Mouse (Mus musculus) embryonic stem cell, embryonic (primary cell): ENCODE measurements at regions not wholly inside any gene's neighbourhood (a gene's known extent, or its start where the extent isn't known, plus 50 kb on each side); places are given as distances from the start of the nearest gene placed in this dataset.

ENCODE experiments used
- CTCF ChIA-PET, 4 experiments: fragments of 300-600 bp in 2 of 4; fragments of 350-600 bp in 2 of 4; sonication (Branson Sonifier 250); formaldehyde crosslinking; loops; one replicate each; lab custom pipeline; 2022; ENCODE audit warnings: inconsistent platforms in 2 of 4; lab: Charles Lee
- POLR2A ChIA-PET, 4 experiments: fragments of 300-600 bp in 2 of 4; fragments of 350-600 bp in 2 of 4; sonication (Branson Sonifier 250); formaldehyde crosslinking; loops; one replicate each; lab custom pipeline; 2022; ENCODE audit warnings: antibody characterized with exemption in 4 of 4, inconsistent platforms in 1 of 4; lab: Charles Lee

DNA sequence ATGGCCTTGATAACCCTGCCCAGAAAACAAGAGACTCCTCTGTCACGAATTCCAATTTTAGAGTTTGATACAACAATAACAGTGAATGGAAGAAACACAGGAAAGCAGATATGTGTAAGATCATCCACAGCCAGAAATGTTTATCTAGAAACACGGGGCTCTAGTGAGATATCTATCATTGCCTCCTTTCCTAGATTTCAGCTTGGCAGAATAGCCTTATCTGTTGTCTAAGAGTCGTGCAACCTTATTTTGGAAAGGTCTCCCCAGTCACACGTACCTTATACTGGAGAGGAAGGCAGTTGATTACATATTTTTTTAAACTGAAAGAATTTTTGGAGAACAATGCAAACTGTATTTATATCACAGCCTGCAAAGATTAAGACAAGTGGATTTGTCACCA is 61.6 kb downstream of the Gm10295 start:
- CTCF ChIA-PET = no interaction called here
- POLR2A ChIA-PET = no interaction called here

- ChIA-PET CTCF (no interaction called here), POLR2A (no interaction called here)
These were observed 62.0 kb downstream of the Gm10295 start for GRCm38 (mm10) chr7:71289266-71289665.

- ChIA-PET CTCF (no interaction called here), POLR2A (no interaction called here)
These were observed 63.8 kb downstream of the Gm10295 start for GRCm38 (mm10) chr7:71287441-71287840.

GRCm38 (mm10) chr7:71284246-71284645 is 67.0 kb downstream of the Gm10295 start:
- ChIA-PET POLR2A (no interaction called here), CTCF (no interaction called here)

DNA sequence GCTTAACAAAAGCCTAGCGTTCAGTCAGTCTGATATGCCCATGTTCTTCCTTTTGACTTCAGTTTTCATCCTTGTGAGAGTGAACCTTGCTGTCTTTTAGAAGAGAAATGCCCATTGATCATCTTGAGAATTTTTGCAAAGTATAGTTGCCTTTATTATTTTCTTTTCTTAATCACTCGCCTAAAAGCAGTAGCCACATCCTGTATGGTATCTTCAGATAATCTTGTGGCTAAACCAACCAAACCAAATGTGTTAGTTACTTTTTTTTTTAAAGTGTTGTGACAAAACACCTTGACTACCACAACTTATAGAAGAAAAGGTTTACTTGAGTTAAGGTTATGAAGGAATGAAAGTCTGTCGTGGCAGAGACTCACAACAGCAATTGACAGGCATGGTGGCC is 67.9 kb downstream of the Gm10295 start:
- ChIA-PET CTCF (no interaction called here), POLR2A (no interaction called here)

- POLR2A ChIA-PET = no interaction called here
- CTCF ChIA-PET = no interaction called here
These were observed 85.2 kb downstream of the Gm10295 start for GRCm38 (mm10) chr7:71266101-71266500.

GRCm38 (mm10) chr7:71264115-71264514 is 87.2 kb downstream of the Gm10295 start:
- ChIA-PET CTCF (no interaction called here), POLR2A (no interaction called here)

DNA sequence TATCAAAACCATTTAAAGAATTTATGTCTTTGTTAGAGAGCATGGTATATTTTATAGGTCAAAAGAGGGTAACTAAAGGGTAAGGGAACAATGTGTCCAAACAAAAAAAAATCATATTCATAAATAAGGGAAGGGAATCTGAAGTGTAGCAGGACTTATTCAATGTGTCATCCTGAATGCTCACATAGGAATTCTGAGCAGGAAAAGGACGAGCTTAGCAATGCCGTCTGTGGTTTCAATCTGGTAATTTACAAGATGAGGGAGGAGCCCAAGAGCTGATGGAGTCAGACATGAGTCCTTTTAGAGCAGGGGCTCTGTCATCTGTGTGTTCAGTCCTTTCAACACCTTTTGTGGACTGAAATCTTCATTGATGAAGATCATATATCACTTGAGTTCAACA is 101.6 kb downstream of the Gm10295 start:
- ChIA-PET CTCF (no interaction called here), POLR2A (no interaction called here)

- ChIA-PET CTCF (no interaction called here), POLR2A (no interaction called here)
These were observed 102.1 kb downstream of the Gm10295 start for GRCm38 (mm10) chr7:71249216-71249615.

DNA sequence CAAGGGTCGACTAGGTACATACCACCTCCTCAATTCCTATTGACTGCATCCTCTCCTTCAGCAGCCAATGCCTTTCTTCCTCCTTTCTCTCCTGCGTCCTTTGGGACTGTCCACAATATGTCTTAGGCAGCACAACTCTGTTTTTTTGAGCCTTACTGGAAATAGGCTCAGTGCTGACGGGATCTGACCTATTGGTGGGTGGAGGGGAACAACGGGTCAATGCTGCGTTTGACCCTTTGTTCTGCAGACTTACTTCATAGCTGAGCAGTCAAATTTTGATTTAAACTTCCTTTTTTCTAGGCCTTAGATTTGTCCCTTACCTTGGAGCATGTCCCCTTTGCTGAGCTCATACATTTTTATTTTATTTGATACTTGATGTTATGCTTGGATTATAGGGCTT is 103.4 kb downstream of the Gm10295 start:
- POLR2A ChIA-PET = no interaction called here
- CTCF ChIA-PET = no interaction called here

- ChIA-PET POLR2A (no interaction called here), CTCF (no interaction called here)
These were observed 108.8 kb downstream of the Gm10295 start for GRCm38 (mm10) chr7:71242379-71242911.

DNA sequence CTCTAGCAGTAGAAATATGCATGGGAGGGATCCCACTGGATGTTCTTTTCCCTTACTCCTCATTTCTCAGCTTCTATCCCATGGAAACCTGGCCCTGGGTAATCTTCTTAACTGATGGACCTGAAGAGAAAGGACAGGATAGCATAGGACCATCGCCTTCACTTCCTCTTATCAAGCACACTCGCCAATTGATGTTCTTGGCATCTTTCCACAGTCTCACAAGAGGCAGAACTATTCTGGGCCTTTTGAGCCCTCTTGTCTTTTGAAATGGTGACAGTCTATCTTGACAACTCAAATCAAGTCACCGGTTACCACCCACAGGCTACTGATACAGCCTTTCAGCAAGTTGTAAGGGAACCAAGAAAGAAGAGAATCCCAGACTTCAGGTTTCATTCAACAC is 112.1 kb downstream of the Gm10295 start:
- ChIA-PET CTCF (no interaction called here), POLR2A (no interaction called here)

GRCm38 (mm10) chr7:71236334-71236733 is 115.0 kb downstream of the Gm10295 start:
- CTCF ChIA-PET = no interaction called here
- POLR2A ChIA-PET = no interaction called here

- CTCF ChIA-PET = no interaction called here
- POLR2A ChIA-PET = no interaction called here
These were observed 117.0 kb downstream of the Gm10295 start for GRCm38 (mm10) chr7:71234176-71234769.

DNA sequence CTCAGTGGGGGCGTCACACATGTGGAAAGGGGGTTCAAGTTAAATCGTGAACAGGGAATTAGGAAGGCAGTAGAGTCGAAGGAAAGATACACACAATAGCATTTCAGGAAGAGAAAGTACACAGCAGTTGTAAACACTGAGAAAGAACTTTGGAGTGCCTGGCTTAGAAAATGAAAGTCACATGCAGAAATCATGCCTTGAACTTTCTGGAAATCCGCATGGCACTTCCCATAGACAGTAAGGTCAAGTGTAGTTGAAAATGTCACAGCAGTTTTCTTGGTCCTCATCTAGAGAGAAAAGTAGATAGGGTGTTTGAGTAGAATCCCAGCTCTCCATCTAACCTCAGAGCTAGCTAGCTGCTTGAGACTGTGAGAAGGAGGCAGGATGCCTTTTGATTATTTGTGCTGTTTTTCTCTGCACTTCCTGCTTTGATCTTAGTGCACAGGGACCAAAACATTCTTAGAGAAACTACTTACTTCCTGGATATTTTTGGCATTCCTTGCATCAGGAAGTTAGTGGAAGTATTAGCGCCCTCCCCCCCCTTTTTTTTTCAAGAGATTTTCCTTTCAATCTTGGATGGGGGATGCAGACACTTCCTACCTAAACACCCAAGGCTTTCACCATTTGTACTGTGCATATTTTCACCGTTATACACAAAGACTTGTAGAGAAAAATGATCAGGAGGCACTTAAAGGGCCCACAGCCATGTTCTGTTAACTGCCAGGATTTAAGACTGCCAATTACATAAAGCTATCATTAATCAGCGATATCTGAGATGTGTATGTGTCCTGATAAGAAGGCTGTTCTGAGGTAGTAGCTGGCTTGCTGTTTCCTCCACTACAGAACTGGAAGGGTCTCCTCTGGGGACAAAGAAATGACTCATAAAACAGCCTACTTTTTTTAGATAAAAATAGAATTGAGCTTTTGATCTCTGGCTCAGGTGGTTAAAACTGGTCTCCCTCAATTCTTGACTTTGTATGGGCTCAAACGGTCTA is 118.2 kb downstream of the Gm10295 start:
- CTCF ChIA-PET = no interaction called here
- POLR2A ChIA-PET = no interaction called here

DNA sequence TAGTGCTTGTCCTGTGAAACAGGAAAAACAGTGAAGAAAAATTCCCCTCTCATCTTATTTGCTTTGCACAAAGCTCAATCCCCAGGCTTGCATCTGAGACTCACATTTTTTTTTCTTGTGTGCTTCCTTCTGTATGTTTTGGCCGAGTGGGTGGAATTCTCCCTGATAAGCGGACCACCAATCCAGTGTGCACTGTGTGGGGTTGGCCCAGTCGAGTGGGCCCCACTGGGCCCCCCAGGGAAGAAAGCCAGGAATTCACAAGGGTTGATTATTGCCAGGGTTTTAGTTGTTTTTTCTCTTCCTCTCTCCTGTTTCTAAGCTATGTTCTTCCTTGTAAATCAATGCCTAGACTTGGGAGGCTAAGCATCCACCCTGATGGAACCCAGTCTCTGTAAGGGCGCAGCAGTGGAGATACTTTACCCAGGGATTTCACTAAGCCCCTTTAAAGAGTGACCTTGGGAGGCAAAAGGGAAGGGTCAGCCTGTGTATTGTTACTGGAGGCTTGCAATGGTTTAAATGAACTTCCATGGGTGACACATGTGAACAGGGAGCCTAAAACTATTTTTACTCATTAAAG is 120.3 kb downstream of the Gm10295 start:
- CTCF ChIA-PET = no interaction called here
- POLR2A ChIA-PET = interaction anchor here in 1 of 4 experiments (0.6 kb wide), 1 partner anchor 138 kb away, joined by 5 read pairs; no protein-coding TSS in a partner anchor

DNA sequence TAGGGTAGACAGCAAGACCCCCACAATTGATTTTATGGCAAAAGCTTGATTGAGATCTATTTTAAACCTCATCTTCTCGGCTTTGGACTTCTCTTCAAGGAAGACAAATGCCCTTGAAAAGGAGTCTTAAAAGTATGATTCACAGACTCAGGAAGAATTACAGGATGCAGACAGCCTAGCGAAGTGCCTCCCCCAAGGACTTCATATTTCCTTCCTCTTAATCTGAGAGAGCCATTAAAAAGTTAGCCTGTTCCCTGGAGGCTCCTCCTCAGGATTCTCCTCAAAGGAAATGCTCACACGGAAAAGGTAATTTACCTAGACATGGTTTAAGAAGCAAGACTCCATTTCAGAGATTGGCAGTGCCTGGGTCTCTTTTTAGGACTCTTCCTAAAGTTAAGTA is 122.1 kb downstream of the Gm10295 start:
- CTCF ChIA-PET = no interaction called here
- POLR2A ChIA-PET = no interaction called here

DNA sequence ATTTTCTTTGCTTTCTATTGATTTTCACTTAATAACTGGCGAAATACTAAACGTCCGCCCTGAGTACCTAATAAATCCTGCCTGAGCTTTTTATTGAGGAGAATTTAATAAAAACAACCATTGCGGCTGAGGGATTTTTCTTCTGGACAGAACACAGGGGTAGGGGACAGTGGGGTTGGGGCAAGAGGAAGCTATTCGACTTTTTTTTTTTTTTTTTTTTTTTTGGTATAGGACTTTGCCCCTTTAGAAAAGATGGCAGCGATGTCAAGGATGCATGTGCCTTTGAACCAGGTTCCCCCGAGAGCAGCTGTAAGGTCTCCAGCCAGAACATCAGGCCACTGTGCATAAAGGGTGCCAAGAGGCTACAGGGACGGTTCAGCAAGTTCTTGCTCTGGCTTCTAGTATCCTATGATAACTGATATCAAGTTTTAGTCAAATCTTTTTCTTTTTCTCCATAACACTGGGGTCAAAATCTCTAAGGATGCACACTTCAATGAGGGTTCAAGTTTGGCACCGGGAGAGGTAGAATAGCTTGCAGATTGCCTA is 126.9 kb downstream of the Gm10295 start:
- CTCF ChIA-PET = interaction anchor here in 1 of 4 experiments (0.6 kb wide), 1 partner anchor 187 kb away, joined by 3 read pairs; no protein-coding TSS in a partner anchor
- POLR2A ChIA-PET = interaction anchor here in 2 of 4 experiments (0.5 to 0.6 kb wide), 3 partner anchors 28 to 83 kb away, joined by 3 to 6 read pairs (median 4); no protein-coding TSS in a partner anchor

- POLR2A ChIA-PET = interaction anchor here in 2 of 4 experiments (0.6 kb wide), 3 partner anchors 29 to 815 kb away, joined by 3 to 4 read pairs (median 3); no protein-coding TSS in a partner anchor
- CTCF ChIA-PET = interaction anchor here in 1 of 4 experiments (0.6 kb wide), 1 partner anchor 188 kb away, joined by 3 read pairs; no protein-coding TSS in a partner anchor
These were observed 127.6 kb downstream of the Gm10295 start for GRCm38 (mm10) chr7:71223513-71224319.
